Mouse (Mus musculus) liver, embryonic 13.5 days (tissue): Measurements from ENCODE around the gene Zfp593. TPM values are rescaled to one million over a fixed set of nuclear protein-coding genes. Genes with fewer than 3 reads are reported as not detected.

ENCODE experiments used
- ATAC-seq: fragments of 200-750 bp; cut with Nextera tagmentation; 2 replicates; pipeline ENCODE4 v1.8.0; 2017; ENCODE audit warnings: low read depth, mild to moderate bottlenecking, moderate number of reproducible peaks, moderate library complexity
- DNase-seq: peaks from one replicate; pipeline ENCODE4 v3.0.0; 2022
- H3K27ac ChIP-seq: fragments of 300-500 bp; sonication (generic); 2 replicates; pipeline ENCODE4 v1.5.1; 2015; ENCODE audit warnings: moderate library complexity, mild to moderate bottlenecking, inconsistent platforms
- H3K27me3 ChIP-seq: fragments of 300-500 bp; sonication (generic); 2 replicates; pipeline ENCODE4 v1.6.1; 2015; ENCODE audit warnings: mild to moderate bottlenecking, inconsistent platforms
- H3K36me3 ChIP-seq: fragments of 300-500 bp; sonication (generic); 2 replicates; pipeline ENCODE4 v1.6.1; 2015; ENCODE audit warnings: mild to moderate bottlenecking, inconsistent platforms
- H3K4me1 ChIP-seq: fragments of 300-500 bp; sonication (generic); replicated peaks from 2 replicates; pipeline ENCODE4 v1.6.1; 2015; ENCODE audit warnings: inconsistent platforms
- H3K4me2 ChIP-seq: fragments of 300-500 bp; sonication (generic); 2 replicates; pipeline ENCODE4 v1.6.1; 2015; ENCODE audit warnings: inconsistent platforms, mild to moderate bottlenecking, moderate library complexity
- H3K4me3 ChIP-seq: fragments of 300-500 bp; sonication (generic); replicated peaks from 2 replicates; pipeline ENCODE4 v1.5.1; 2015; ENCODE audit warnings: mild to moderate bottlenecking, inconsistent platforms
- H3K9ac ChIP-seq: fragments of 300-500 bp; sonication (generic); 2 replicates; pipeline ENCODE4 v1.6.1; 2015; ENCODE audit warnings: mild to moderate bottlenecking, inconsistent platforms
- H3K9me3 ChIP-seq: fragments of 300-500 bp; sonication (generic); replicated peaks from 2 replicates; pipeline ENCODE4 v1.6.1; 2016; ENCODE audit warnings: inconsistent platforms
- WGBS: fragments of 180-500 bp; shearing (Covaris S2); methylation state at CpG from one replicate; pipeline ENCODE4 v1.1.7; 2015; ENCODE audit not compliant: insufficient replicate concordance; 5-methylcytosine and 5-hydroxymethylcytosine counted together
- polyA plus RNA-seq: library from polyadenylated mRNA; unstranded; fragments of >200 nt; fragmentation: Nextera tagmentation; extraction: Ambion mirVana; gene quantifications from 2 replicates; pipeline ENCODE4 v1.2.1, GENCODE M21; 2015

The Zfp593 gene
- polyA plus RNA-seq, 1 experiment from 2014 or later: 11.3 TPM

- no peaks in the 10 kb centered on the region for H3K9me3 ChIP-seq
- WGBS: 36% methylated on average over 4 of the region's 4 CpGs
- H3K4me1 ChIP-seq: peaks cover 69% of the 10 kb centered on the region
- ATAC-seq (no peak), DNase-seq (no peak)
- H3K27me3 ChIP-seq: peaks cover 65% of the 10 kb centered on the region
- H3K36me3 ChIP-seq: no peaks in the 10 kb centered on the region
- H3K4me2 ChIP-seq: no peak overlapping the region
- H3K9ac ChIP-seq: no peak overlapping the region
- no peak overlapping the region for H3K4me3 ChIP-seq
- H3K27ac ChIP-seq: no peak overlapping the region
Measured at GRCm38 (mm10) chr4:134255854-134256253, 10.5 kb upstream of the Zfp593 start.

GRCm38 (mm10) chr4:134254835-134255234 is 9.4 kb upstream of the Zfp593 start:
- Histone ChIP-seq H3K4me1 (peaks cover 79% of the 10 kb centered on the region), H3K36me3 (no peaks in the 10 kb centered on the region), H3K9me3 (no peaks in the 10 kb centered on the region), H3K4me2 (no peak overlapping the region), H3K4me3 (no peak overlapping the region), H3K27me3 (peaks cover 75% of the 10 kb centered on the region), H3K27ac (no peak overlapping the region), H3K9ac (no peak overlapping the region)
- 43% methylated on average over 3 of the region's 3 CpGs for WGBS
- DNase-seq (no peak), ATAC-seq (no peak)

GRCm38 (mm10) chr4:134253722-134254324 is 8.4 kb upstream of the Zfp593 start, which contains the start of gene Grrp1:
TSS of gene Grrp1 (minus strand) at chr4:134254106.
- Histone ChIP-seq H3K36me3 (no peaks in the 10 kb centered on the region), H3K9me3 (no peaks in the 10 kb centered on the region), H3K4me3 (peak within 1 kb of the TSS; percentile 52), H3K4me1 (peaks cover 83% of the 10 kb centered on the region), H3K27me3 (peaks cover 85% of the 10 kb centered on the region), H3K9ac (no peak within 1 kb of the TSS; the same call in 1 of the 2 replicates), H3K27ac (no peak within 1 kb of the TSS; the same call in 1 of the 2 replicates), H3K4me2 (peak within 1 kb of the TSS; percentile 68)
- DNase-seq (no peak), ATAC-seq (no peak)
- WGBS: 5% methylated on average over 13 of the region's 13 CpGs

- WGBS: 15% methylated on average over 15 of the region's 15 CpGs
- peaks cover 77% of the 10 kb centered on the region for H3K4me1 ChIP-seq
- H3K4me2 ChIP-seq: peak overlapping the region; percentile 68
- H3K36me3 ChIP-seq: no peaks in the 10 kb centered on the region
- no peaks in the 10 kb centered on the region for H3K9me3 ChIP-seq
- H3K9ac ChIP-seq: no peak overlapping the region
- ATAC-seq (no peak), DNase-seq (no peak)
- peaks cover 92% of the 10 kb centered on the region for H3K27me3 ChIP-seq
- H3K27ac ChIP-seq: no peak overlapping the region
- peak overlapping the region; percentile 52 for H3K4me3 ChIP-seq
Measured at GRCm38 (mm10) chr4:134252911-134253721, 7.7 kb upstream of the Zfp593 start.

- WGBS: 7% methylated on average over 22 of the region's 22 CpGs
- Histone ChIP-seq H3K27ac (no peak overlapping the region), H3K9me3 (no peaks in the 10 kb centered on the region), H3K4me3 (peak overlapping the region; percentile 52), H3K36me3 (no peaks in the 10 kb centered on the region), H3K27me3 (peaks cover 98% of the 10 kb centered on the region), H3K4me2 (peak overlapping the region; percentile 68), H3K9ac (no peak overlapping the region; the same call in 1 of the 2 replicates), H3K4me1 (peaks cover 69% of the 10 kb centered on the region)
- 0 out of 2 replicates have a peak, but pooled peaks have one; percentile 6 for ATAC-seq
- DNase-seq: no peak
Measured at GRCm38 (mm10) chr4:134252131-134252910, 6.9 kb upstream of the Zfp593 start.

GRCm38 (mm10) chr4:134251241-134252130 is 6.1 kb upstream of the Zfp593 start:
- H3K27ac ChIP-seq: no peak overlapping the region
- peaks cover 100% of the 10 kb centered on the region for H3K27me3 ChIP-seq
- H3K36me3 ChIP-seq: no peaks in the 10 kb centered on the region
- H3K4me2 ChIP-seq: peak overlapping the region; percentile 68
- H3K9me3 ChIP-seq: no peaks in the 10 kb centered on the region
- peak overlapping the region; percentile 35; the same call in 1 of the 2 replicates for H3K9ac ChIP-seq
- ATAC-seq (peak; percentile 49), DNase-seq (peak; percentile 45)
- H3K4me3 ChIP-seq: peak overlapping the region; percentile 52
- under 1% methylated on average over 91 of the region's 91 CpGs for WGBS
- H3K4me1 ChIP-seq: peaks cover 62% of the 10 kb centered on the region

- 17% methylated on average over 10 of the region's 10 CpGs for WGBS
- no peak overlapping the region for H3K27ac ChIP-seq
- peaks cover 58% of the 10 kb centered on the region for H3K4me1 ChIP-seq
- peaks cover 100% of the 10 kb centered on the region for H3K27me3 ChIP-seq
- no peaks in the 10 kb centered on the region for H3K9me3 ChIP-seq
- no peaks in the 10 kb centered on the region for H3K36me3 ChIP-seq
- no peak for DNase-seq
- no peak overlapping the region for H3K9ac ChIP-seq
- peak overlapping the region; percentile 68 for H3K4me2 ChIP-seq
- no peak for ATAC-seq
- peak overlapping the region; percentile 52 for H3K4me3 ChIP-seq
Measured at GRCm38 (mm10) chr4:134250930-134251240, 5.5 kb upstream of the Zfp593 start.

GRCm38 (mm10) chr4:134250116-134250929 is 4.9 kb upstream of the Zfp593 start:
- ATAC-seq (no peak), DNase-seq (no peak)
- Histone ChIP-seq H3K36me3 (no peaks in the 10 kb centered on the region), H3K4me2 (peak overlapping the region; percentile 68), H3K27ac (no peak overlapping the region), H3K4me3 (peak overlapping the region; percentile 52), H3K27me3 (peaks cover 96% of the 10 kb centered on the region), H3K9ac (no peak overlapping the region), H3K4me1 (peaks cover 59% of the 10 kb centered on the region), H3K9me3 (no peaks in the 10 kb centered on the region)
- WGBS: 15% methylated on average over 27 of the region's 27 CpGs

- Histone ChIP-seq H3K27me3 (peaks cover 90% of the 10 kb centered on the region), H3K9me3 (no peaks in the 10 kb centered on the region), H3K4me3 (peak overlapping the region; percentile 52), H3K4me1 (peaks cover 57% of the 10 kb centered on the region), H3K27ac (no peak overlapping the region), H3K36me3 (no peaks in the 10 kb centered on the region), H3K4me2 (peak overlapping the region; percentile 68), H3K9ac (no peak overlapping the region)
- ATAC-seq (no peak), DNase-seq (peak; percentile 34)
- WGBS: 2% methylated on average over 30 of the region's 30 CpGs
Measured at GRCm38 (mm10) chr4:134249651-134250050, 4.3 kb upstream of the Zfp593 start.

- ATAC-seq (no peak), DNase-seq (no peak)
- no peak within 1 kb of the TSS for H3K27ac ChIP-seq
- H3K4me3 ChIP-seq: peak within 1 kb of the TSS; percentile 84
- 64% methylated on average over 7 of the region's 7 CpGs for WGBS
- H3K36me3 ChIP-seq: peaks cover 4% of the 10 kb centered on the region
- H3K9ac ChIP-seq: peak within 1 kb of the TSS; percentile 87
- H3K4me2 ChIP-seq: peak within 1 kb of the TSS; percentile 96
- H3K4me1 ChIP-seq: peaks cover 42% of the 10 kb centered on the region
- H3K9me3 ChIP-seq: no peaks in the 10 kb centered on the region
- H3K27me3 ChIP-seq: peaks cover 61% of the 10 kb centered on the region
Measured at GRCm38 (mm10) chr4:134246719-134247258, 1.4 kb upstream of the Zfp593 start, which contains the start of gene Gm30191. TSS of gene Gm30191 (plus strand) at chr4:134246935.
